Mouse (Mus musculus) heart, postnatal 0 days (tissue): ENCODE results near the gene Stxbp4.

Experiments used
- CTCF ChIP-seq: IDR thresholded peaks from 2 replicates; pipeline ENCODE4 v1.5.1; 2016; ENCODE audit warnings: antibody characterized with exemption, control low read depth, low read depth
- EP300 ChIP-seq: IDR thresholded peaks from 2 replicates; pipeline ENCODE4 v1.6.1; 2016; ENCODE audit warnings: antibody characterized with exemption, low read depth

- TF ChIP-seq EP300: no peak
- no peak for TF ChIP-seq CTCF
These were observed 25.9 kb upstream of the Stxbp4 start for GRCm38 (mm10) chr11:90663618-90664297.
